Mouse (Mus musculus) midbrain, embryonic 14.5 days (tissue): ENCODE measurements at regions not wholly inside any gene's neighbourhood (a gene's known extent, or its start where the extent isn't known, plus 50 kb on each side); places are given as distances from the start of the nearest gene placed in this dataset.

Experiments used
- ATAC-seq: fragments of 200-750 bp; cut with Nextera tagmentation; 2 replicates; pipeline ENCODE4 v1.8.0; 2017; ENCODE audit warnings: moderate number of reproducible peaks, moderate library complexity; ENCODE audit not compliant: low FRiP score, low TSS enrichment
- DNase-seq: peaks from one replicate; pipeline ENCODE4 v3.0.0-alpha.2; 2015
- H3K27ac ChIP-seq: fragments of 300-500 bp; sonication (generic); replicated peaks from 2 replicates; pipeline ENCODE4 v1.5.1; 2014; ENCODE audit warnings: mild to moderate bottlenecking, low read depth, low read length, moderate library complexity
- H3K27me3 ChIP-seq: fragments of 300-500 bp; sonication (generic); 2 replicates; pipeline ENCODE4 v1.6.1; 2014; ENCODE audit warnings: low read length, control low read depth, mixed read lengths; ENCODE audit not compliant: control insufficient read depth, insufficient read depth
- H3K36me3 ChIP-seq: fragments of 300-500 bp; sonication (generic); 2 replicates; pipeline ENCODE4 v1.6.1; 2014; ENCODE audit warnings: low read length, control low read depth; ENCODE audit not compliant: control insufficient read depth, insufficient read depth
- H3K4me1 ChIP-seq: fragments of 300-500 bp; sonication (generic); 2 replicates; pipeline ENCODE4 v1.6.1; 2014; ENCODE audit warnings: mild to moderate bottlenecking, antibody characterized with exemption, low read length, control low read depth; ENCODE audit not compliant: control insufficient read depth, insufficient read depth
- H3K4me2 ChIP-seq: fragments of 300-500 bp; sonication (generic); 2 replicates; pipeline ENCODE4 v1.6.1; 2014; ENCODE audit warnings: mild to moderate bottlenecking, low read length, moderate library complexity
- H3K4me3 ChIP-seq: fragments of 300-500 bp; sonication (generic); replicated peaks from 2 replicates; pipeline ENCODE4 v1.5.1; 2014; ENCODE audit warnings: low read depth, low read length
- H3K9ac ChIP-seq: fragments of 300-500 bp; sonication (generic); replicated peaks from 2 replicates; pipeline ENCODE4 v1.6.1; 2014; ENCODE audit warnings: mild to moderate bottlenecking, low read length, moderate library complexity
- H3K9me3 ChIP-seq: fragments of 300-500 bp; sonication (generic); 2 replicates; pipeline ENCODE4 v1.6.1; 2016; ENCODE audit warnings: low read length, control low read depth, mixed read lengths; ENCODE audit not compliant: control insufficient read depth
- WGBS: fragments of 180-500 bp; shearing (Covaris S2); extraction: QIAGEN DNeasy Blood & Tissue Kit; methylation state at CpG from one replicate; pipeline ENCODE4 v1.1.7; 2014; 5-methylcytosine and 5-hydroxymethylcytosine counted together

DNA sequence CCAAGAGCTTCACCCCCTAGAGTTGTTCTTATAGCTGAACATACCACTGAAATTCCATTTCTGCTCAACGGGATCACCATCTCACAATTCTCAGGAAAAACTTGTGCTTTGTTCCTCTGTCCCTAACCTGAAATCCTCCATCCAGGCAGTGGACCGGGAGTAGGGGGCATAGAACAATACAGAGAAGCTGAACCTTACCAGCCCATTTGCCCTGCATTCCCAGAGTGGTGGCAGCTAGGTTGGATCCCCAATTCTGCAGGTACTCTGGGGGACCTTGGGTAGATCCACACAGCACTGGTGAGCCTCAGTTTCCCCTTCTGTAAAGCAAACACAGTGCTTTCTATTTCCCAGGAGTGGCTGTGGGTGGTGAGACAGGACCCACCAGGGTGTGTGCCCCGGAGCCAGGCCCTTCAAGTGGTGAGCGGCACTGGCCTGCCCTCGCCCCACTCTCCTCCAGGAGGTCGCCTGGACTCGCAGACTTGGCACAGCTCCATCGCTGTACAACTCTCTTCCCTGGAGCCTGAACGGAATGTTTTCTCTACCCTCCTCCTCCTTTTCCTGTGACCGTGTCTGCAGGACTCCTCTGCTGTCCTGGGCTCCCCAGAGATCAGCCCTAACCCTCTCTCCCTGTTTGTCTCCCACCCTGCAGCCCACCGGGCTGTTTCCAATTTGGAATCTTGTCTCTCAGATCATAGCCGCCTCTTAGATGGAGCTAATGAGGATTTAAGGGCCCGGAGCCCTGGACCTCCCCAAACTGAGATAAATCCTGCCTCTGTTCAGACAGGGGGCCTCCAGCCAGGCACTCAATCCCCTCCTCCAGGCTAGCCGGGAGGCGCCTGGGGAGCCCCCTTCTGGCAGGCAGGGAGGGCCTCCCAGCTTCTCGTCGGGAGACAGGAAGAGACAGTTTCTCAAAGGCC, 52.3 kb upstream of the Cux1 start:
- peak; percentile 50 for DNase-seq
- peaks cover 15% of the 10 kb centered on the region for H3K27me3 ChIP-seq
- H3K27ac ChIP-seq = no peak overlapping the region
- H3K36me3 ChIP-seq = no peaks in the 10 kb centered on the region
- peaks cover 14% of the 10 kb centered on the region for H3K4me1 ChIP-seq
- WGBS = 12% methylated on average over 17 of the region's 17 CpGs
- H3K9me3 ChIP-seq = no peaks in the 10 kb centered on the region
- no peak overlapping the region for H3K9ac ChIP-seq
- ATAC-seq = no peak
- peak overlapping the region; percentile 21 for H3K4me2 ChIP-seq
- H3K4me3 ChIP-seq = no peak overlapping the region

- ATAC-seq (no peak), DNase-seq (no peak)
- H3K27ac ChIP-seq = no peak overlapping the region
- peaks cover 14% of the 10 kb centered on the region for H3K4me1 ChIP-seq
- H3K4me2 ChIP-seq = peak overlapping the region; percentile 21
- WGBS = 32% methylated on average over 12 of the region's 12 CpGs
- no peak overlapping the region for H3K4me3 ChIP-seq
- no peaks in the 10 kb centered on the region for H3K36me3 ChIP-seq
- peaks cover 15% of the 10 kb centered on the region for H3K27me3 ChIP-seq
- H3K9ac ChIP-seq = no peak overlapping the region
- H3K9me3 ChIP-seq = no peaks in the 10 kb centered on the region
Observed at GRCm38 (mm10) chr5:136620234-136620633, 52.9 kb upstream of the Cux1 start.

GRCm38 (mm10) chr5:136621336-136622125, 54.2 kb upstream of the Cux1 start:
- no peak overlapping the region for H3K27ac ChIP-seq
- H3K4me3 ChIP-seq = no peak overlapping the region
- no peak for ATAC-seq
- peaks cover 14% of the 10 kb centered on the region for H3K4me1 ChIP-seq
- no peaks in the 10 kb centered on the region for H3K9me3 ChIP-seq
- no peak overlapping the region for H3K9ac ChIP-seq
- no peak overlapping the region for H3K4me2 ChIP-seq
- no peak for DNase-seq
- no peaks in the 10 kb centered on the region for H3K36me3 ChIP-seq
- 25% methylated on average over 4 of the region's 4 CpGs for WGBS
- H3K27me3 ChIP-seq = peaks cover 15% of the 10 kb centered on the region

DNA sequence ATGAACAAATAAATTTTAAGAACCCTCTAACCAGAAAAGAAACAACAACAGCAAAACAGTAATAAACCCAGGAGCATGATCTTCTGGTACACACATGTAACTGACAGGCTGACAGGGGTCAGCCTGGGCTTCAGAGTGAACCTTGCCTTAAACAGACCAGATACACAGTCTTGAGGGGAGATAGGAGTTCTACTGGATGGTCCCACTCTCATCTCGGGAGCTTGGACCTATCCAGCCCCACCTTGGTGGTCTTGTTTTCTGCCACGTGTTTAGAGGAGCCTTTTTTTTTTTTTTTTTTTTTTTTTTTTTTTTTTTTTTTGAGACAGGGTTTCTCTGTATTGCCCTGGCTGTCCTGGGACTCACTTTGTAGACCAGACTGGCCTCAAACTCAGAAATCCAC, 54.9 kb upstream of the Cux1 start:
- H3K27ac ChIP-seq = no peak overlapping the region
- peaks cover 14% of the 10 kb centered on the region for H3K4me1 ChIP-seq
- 22% methylated on average over 2 of the region's 2 CpGs for WGBS
- no peaks in the 10 kb centered on the region for H3K9me3 ChIP-seq
- H3K27me3 ChIP-seq = peaks cover 15% of the 10 kb centered on the region
- H3K9ac ChIP-seq = no peak overlapping the region
- no peak overlapping the region for H3K4me3 ChIP-seq
- no peak for ATAC-seq
- no peaks in the 10 kb centered on the region for H3K36me3 ChIP-seq
- no peak overlapping the region for H3K4me2 ChIP-seq
- DNase-seq = no peak

- H3K9ac ChIP-seq = 0 out of 2 replicates have a peak overlapping the region, but pooled peaks have one; percentile 16
Observed at GRCm38 (mm10) chr5:136622721-136623542, 55.6 kb upstream of the Cux1 start.

GRCm38 (mm10) chr5:136623791-136624190, 56.5 kb upstream of the Cux1 start:
- no peak overlapping the region for H3K4me3 ChIP-seq
- WGBS = 66% methylated on average over 6 of the region's 6 CpGs
- peaks cover 14% of the 10 kb centered on the region for H3K4me1 ChIP-seq
- H3K4me2 ChIP-seq = no peak overlapping the region
- H3K9me3 ChIP-seq = no peaks in the 10 kb centered on the region
- no peak overlapping the region for H3K9ac ChIP-seq
- peaks cover 15% of the 10 kb centered on the region for H3K27me3 ChIP-seq
- H3K27ac ChIP-seq = no peak overlapping the region
- H3K36me3 ChIP-seq = no peaks in the 10 kb centered on the region
- ATAC-seq = no peak
- DNase-seq = no peak

More at GRCm38 (mm10) chr5:136622721-136623542, 55.6 kb upstream of the Cux1 start:
- peak overlapping the region; percentile 68 for H3K4me2 ChIP-seq
- H3K27ac ChIP-seq = no peak overlapping the region
- H3K36me3 ChIP-seq = no peaks in the 10 kb centered on the region
- H3K4me1 ChIP-seq = peaks cover 14% of the 10 kb centered on the region
- ATAC-seq (no peak), DNase-seq (peak; percentile 85)
- peaks cover 15% of the 10 kb centered on the region for H3K27me3 ChIP-seq
- H3K9me3 ChIP-seq = no peaks in the 10 kb centered on the region
- H3K4me3 ChIP-seq = peak overlapping the region; percentile 35
- WGBS = 3% methylated on average over 43 of the region's 43 CpGs

- Histone ChIP-seq H3K9ac (no peak overlapping the region), H3K4me1 (peaks cover 4% of the 10 kb centered on the region), H3K36me3 (no peaks in the 10 kb centered on the region), H3K4me2 (no peak overlapping the region), H3K27me3 (peaks cover 15% of the 10 kb centered on the region), H3K4me3 (no peak overlapping the region), H3K27ac (no peak overlapping the region), H3K9me3 (no peaks in the 10 kb centered on the region)
- no peak for ATAC-seq
- DNase-seq = no peak
- 61% methylated on average over 13 of the region's 13 CpGs for WGBS
Observed at GRCm38 (mm10) chr5:136625176-136625991, 58.1 kb upstream of the Cux1 start.
